Mouse (Mus musculus) brain, embryonic 14.5 days (tissue): ENCODE results near the gene Atp6v0a2.

Experiments used
- CTCF ChIP-seq: fragments of 200-500 bp; IDR thresholded peaks from 2 replicates; pipeline ENCODE4 v1.5.1; 2012; ENCODE audit warnings: inconsistent platforms, mild to moderate bottlenecking, moderate library complexity, borderline replicate concordance; ENCODE audit not compliant: insufficient read depth, insufficient read length; ENCODE audit errors: extremely low read depth
- POLR2A ChIP-seq: fragments of 200-500 bp; IDR thresholded peaks from 2 replicates; pipeline ENCODE4 v1.6.1; 2012; ENCODE audit warnings: mild to moderate bottlenecking, inconsistent platforms, borderline replicate concordance; ENCODE audit not compliant: poor library complexity, insufficient read depth, insufficient read length, severe bottlenecking; ENCODE audit errors: extremely low read depth

GRCm38 (mm10) chr5:124636694-124637093, 8.3 kb downstream of the Atp6v0a2 start:
- TF ChIP-seq CTCF = no peak
- TF ChIP-seq POLR2A = no peak
